Mouse (Mus musculus) olfactory bulb, adult 2 months (tissue): ENCODE results near the gene Grk5.

Experiments
- CTCF ChIP-seq: fragments of 200-500 bp; IDR thresholded peaks from 2 replicates; pipeline ENCODE4 v1.5.1; 2012; ENCODE audit warnings: low read depth, mild to moderate bottlenecking, low read length, moderate library complexity; ENCODE audit not compliant: insufficient read depth
- POLR2A ChIP-seq: fragments of 200-500 bp; IDR thresholded peaks from 2 replicates; pipeline ENCODE4 v1.6.1; 2012; ENCODE audit warnings: mild to moderate bottlenecking, low read depth, low read length, moderate library complexity; ENCODE audit not compliant: insufficient read depth

DNA sequence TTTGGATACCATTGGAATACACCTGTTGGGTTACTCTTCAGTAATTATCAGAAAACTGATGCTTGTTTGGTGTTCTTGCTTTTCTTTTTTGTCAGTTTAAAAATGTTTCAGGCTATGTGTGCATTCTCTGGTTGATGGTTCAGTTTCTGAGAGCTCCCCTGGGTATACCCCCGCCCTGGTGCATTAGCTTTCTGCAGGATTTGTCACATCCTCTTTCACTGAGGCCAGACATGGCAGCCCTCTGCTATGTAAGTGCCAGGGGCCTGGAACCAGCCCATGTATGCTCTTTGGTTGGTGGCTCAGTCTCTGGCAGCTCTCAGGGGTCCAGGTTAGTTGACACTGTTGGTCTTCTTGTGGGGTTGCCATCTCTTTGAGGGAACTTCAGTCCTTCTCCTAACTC lies 14.4 kb downstream of the Grk5 start:
- TF ChIP-seq POLR2A = no peak
- no peak for TF ChIP-seq CTCF
